Mouse (Mus musculus): Measurements from ENCODE around the gene Slc22a23.

The Slc22a23 gene

GRCm38 (mm10) chr13:34185371-34185770 is 159.6 kb downstream of the Slc22a23 start:
- DNase-seq (ENCODE audit: extremely low read depth, low read depth) = no peak

GRCm38 (mm10) chr13:34181624-34182023 is 163.4 kb downstream of the Slc22a23 start:
- no peak for DNase-seq (ENCODE audit: extremely low read depth, low read depth)

- no peak for DNase-seq (ENCODE audit: extremely low read depth, low read depth)
Measured at GRCm38 (mm10) chr13:34174025-34174424, 171.0 kb downstream of the Slc22a23 start.

DNA sequence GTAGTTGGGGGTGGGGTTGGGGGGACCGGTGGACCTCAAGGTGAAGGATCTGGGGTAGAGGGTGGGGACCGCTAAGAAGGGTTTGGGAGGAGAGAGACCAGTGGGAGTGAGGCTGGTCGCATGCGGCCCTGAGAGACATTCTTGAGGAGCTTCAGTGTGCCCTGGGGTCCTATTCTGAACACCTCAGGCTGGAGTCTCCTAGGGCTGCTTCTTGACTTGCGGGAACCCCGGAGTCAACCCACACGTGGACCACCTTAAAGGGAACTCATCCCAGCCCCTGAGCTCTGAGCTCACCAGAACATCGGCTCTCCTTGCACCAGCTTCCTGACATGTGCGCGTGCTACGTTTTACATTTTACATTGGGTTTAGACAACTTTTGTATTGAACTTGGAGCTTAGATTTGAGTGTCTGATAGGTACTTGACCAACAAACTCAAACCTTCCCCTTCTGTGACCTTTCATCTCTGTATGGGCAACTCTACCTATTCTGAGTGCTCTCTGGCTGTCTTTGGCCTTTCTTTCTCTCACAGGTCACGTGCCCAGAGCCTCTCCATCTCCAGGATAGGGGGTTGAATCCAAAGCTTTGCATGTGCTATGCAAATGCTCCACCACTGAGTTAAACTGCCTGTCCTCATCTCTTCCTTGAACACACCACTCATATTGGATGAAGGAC is 181.5 kb downstream of the Slc22a23 start:
- DNase-seq (ENCODE audit: extremely low read depth, low read depth) = no peak

- peak; percentile 71 for DNase-seq (ENCODE audit: extremely low read depth, low read depth)
Measured at GRCm38 (mm10) chr13:34162491-34163303, 182.3 kb downstream of the Slc22a23 start, which contains the start of gene Psmg4. Gene Psmg4 (plus strand): TSS chr13:34162964.

DNA sequence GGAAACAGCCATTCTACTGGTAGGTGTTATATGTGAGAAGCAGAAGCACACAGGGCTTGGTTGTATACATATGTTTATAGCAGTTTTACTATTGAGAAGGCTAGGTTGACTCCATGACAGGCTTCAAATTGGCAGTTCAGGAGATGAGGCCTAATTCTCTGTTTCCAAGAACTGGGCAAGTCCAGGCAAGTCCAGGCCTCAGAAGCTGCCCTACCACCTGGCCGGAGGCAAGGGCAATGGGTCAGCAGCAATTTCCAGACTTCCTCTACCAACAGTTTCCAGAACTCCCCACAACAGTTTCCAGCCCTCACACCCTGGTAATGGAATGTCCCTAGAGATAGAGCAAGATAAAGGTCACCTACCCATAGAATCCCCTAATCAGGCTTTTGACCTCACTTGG is 185.1 kb downstream of the Slc22a23 start:
- DNase-seq (ENCODE audit: extremely low read depth, low read depth) = no peak

DNA sequence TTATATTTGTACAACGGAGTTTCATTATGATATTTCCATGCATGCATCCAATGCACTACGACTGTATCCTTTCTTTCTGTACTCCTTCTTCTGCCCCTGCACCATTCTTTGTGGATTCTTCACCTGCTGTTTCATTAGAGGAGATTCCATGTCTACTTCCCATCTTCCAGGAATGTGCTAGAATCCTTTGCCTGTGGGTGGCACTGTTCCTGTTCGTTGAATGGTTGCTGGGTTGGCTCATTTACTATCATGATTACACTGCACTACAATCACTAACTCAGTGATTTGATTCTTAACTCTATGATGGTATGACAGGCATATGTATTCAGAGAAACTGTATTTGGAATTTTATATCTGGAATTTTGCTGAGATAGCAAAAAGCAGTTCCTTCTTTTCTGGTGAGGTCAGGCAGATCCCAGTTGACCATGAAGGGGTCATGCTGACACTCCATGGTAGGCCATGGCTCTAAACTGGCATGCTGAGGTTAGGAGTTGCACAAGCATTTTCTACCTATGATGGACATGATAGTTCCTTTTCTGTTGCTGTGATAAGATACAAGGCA is 187.3 kb downstream of the Slc22a23 start:
- no peak for DNase-seq (ENCODE audit: extremely low read depth, low read depth)

GRCm38 (mm10) chr13:34156840-34157185 is 188.2 kb downstream of the Slc22a23 start:
- no peak for DNase-seq (ENCODE audit: extremely low read depth, low read depth)

GRCm38 (mm10) chr13:34156133-34156839 is 188.7 kb downstream of the Slc22a23 start:
- DNase-seq (ENCODE audit: extremely low read depth, low read depth) = no peak

DNA sequence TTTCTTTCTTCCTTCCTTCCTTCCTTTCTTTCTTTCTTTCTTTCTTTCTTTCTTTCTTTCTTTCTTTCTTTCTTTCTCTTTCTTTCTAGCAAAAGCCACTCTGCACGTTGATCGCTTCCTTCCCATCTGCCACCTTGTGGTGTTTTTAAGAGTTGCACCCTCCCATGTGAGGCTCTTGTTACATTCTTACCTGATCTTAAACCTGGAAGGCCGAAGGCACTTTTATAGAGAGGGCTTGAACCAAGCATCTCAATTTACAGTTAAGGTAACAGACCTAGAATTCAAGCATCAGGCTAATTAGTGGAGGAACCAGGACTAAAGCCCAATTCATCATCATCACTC is 190.1 kb downstream of the Slc22a23 start:
- DNase-seq (ENCODE audit: extremely low read depth, low read depth) = peak; percentile 58

DNA sequence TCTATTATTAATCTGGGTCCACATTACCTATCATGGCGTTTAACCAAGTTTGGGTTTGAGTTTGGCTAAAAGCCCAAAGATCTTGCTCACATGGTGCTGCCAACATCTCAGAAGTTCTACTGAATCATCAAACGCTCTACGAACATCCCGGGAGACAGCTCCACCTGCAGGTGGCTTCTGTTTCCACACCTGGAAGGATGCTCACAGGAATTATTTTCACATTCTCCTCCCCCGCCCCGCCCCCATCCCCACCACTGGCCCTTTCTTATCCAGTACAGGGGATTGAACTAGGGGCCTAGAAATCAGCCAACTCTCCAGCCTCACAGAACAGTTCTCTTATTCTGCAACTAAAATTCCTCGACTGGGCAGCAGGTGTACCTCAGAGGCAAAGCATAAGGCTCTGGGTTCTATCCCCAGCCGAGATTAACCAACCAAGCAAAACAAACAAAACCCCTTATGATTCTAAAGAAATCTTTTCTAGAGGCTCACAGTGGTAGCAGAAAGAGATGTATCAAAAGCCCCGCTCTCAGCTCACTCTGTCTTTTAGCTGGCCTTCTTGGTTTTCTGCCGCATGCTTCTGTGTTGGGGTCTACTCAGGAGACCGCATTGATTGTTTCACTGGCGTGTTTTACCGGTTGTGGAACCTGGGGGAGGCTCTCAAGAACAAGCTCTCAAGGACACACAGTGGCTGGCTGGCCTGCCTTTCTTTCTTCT is 190.6 kb downstream of the Slc22a23 start:
- DNase-seq (ENCODE audit: extremely low read depth, low read depth) = peak; percentile 64

GRCm38 (mm10) chr13:34153254-34154011 is 191.5 kb downstream of the Slc22a23 start:
- no peak for DNase-seq (ENCODE audit: extremely low read depth, low read depth)

DNA sequence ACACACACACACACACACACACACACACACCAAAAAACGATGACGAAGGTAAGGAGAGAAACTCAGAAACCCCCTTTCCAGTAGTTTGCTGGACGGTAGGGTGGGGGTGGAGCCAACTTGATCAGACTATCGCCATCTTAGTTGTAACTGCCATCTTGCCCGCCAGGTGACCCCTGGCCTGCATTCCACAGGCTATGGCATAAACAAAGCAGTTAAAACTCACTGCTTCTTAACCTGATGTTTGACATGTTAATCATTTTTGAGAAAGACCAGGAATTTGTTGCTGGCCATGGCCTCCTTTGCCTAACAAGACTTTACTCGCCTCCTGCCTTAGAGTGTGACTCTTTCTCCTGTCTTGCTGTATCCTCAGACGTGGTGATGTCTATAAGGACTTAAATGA is 192.3 kb downstream of the Slc22a23 start:
- DNase-seq (ENCODE audit: extremely low read depth, low read depth) = no peak

DNA sequence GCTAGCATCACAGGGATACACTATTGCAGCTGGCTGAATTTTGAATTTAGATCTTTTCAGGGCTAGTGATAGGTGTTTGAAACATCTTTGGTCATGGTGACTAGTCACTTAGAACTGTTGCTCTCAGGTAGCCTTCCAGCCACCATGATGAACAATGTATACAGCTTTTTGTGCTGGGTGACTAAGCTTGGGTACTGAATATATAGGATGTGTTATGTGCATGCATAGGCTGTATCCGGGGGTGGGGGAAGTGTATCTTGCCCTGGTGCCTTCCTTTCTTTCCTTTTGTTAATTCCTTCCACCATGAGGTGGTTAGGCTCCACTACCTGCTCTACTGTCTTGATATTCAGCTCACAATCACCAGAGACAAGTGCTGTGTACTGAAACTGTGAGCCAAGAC is 193.6 kb downstream of the Slc22a23 start:
- no peak for DNase-seq (ENCODE audit: extremely low read depth, low read depth)

GRCm38 (mm10) chr13:34150271-34151027 is 194.5 kb downstream of the Slc22a23 start:
- DNase-seq (ENCODE audit: extremely low read depth, low read depth) = no peak

GRCm38 (mm10) chr13:34149463-34150176 is 195.4 kb downstream of the Slc22a23 start:
- no peak for DNase-seq (ENCODE audit: extremely low read depth, low read depth)

- DNase-seq (ENCODE audit: extremely low read depth, low read depth) = no peak
Measured at GRCm38 (mm10) chr13:34148767-34149392, 196.1 kb downstream of the Slc22a23 start.

GRCm38 (mm10) chr13:34148181-34148580 is 196.8 kb downstream of the Slc22a23 start:
- no peak for DNase-seq (ENCODE audit: extremely low read depth, low read depth)

- no peak for DNase-seq (ENCODE audit: extremely low read depth, low read depth)
Measured at GRCm38 (mm10) chr13:34146916-34147315, 198.1 kb downstream of the Slc22a23 start.

Measured in MEL-GATA-1-ER (cell line).